Mouse (Mus musculus) stomach, postnatal 0 days (tissue): ENCODE measurements around the gene Syt1.

Source experiments
- CTCF ChIP-seq: IDR thresholded peaks from 2 replicates; pipeline ENCODE4 v1.5.1; 2016; ENCODE audit warnings: antibody characterized with exemption, low read depth, mild to moderate bottlenecking, moderate library complexity
- EP300 ChIP-seq: optimal IDR thresholded peaks from 2 replicates; pipeline ENCODE3; 2016; ENCODE audit warnings: antibody characterized with exemption

DNA sequence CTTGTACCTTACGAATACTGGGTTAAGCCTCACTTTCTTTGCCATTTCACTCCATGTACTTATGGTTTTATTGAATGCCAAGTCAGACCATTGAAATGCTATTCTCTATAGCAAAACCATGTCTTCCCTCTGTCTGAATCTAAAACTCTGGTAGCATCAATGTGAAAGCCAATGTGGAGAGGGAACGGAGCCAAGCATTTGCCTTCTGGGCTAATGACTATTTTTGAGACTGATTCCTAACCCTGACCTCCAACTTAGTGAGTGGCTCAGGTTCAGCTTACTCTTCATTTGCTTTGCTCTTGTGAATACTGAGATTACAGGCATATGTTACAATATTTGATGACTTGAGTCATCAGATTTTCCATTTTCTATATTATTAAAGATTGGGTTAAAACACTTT lies 23.5 kb downstream of the Syt1 start:
- no peak for TF ChIP-seq CTCF
- TF ChIP-seq EP300 = no peak
